Mouse (Mus musculus): ENCODE data around the gene H2-M10.2. TPM values are rescaled to one million over a fixed set of nuclear protein-coding genes. Genes with fewer than 3 reads are reported as not detected.

Gene H2-M10.2
- polyA plus RNA-seq, 2 experiments = not detected

- Histone ChIP-seq H3K4me2 (ENCODE audit: low read depth) (peak overlapping the region; percentile 94), H3K4me3 (ENCODE audit: insufficient read depth in 1 of 2, low read depth in 2 of 2, low read length in 2 of 2) (peak overlapping the region; percentile 76 to 98), H3K4me1 (replicated peaks; ENCODE audit: control insufficient read depth in 2 of 2, insufficient read depth in 2 of 2, low read length in 1 of 2) (peaks cover 12 to 15% of the 10 kb centered on the region in 2 experiments), H3K27ac (no peak overlapping the region), H3K36me3 (replicated peaks; ENCODE audit: control insufficient read depth, insufficient read depth, low read depth) (peaks cover 9% of the 10 kb centered on the region), H3K9me3 (ENCODE audit: control insufficient read depth, low read length) (no peaks in the 10 kb centered on the region), H3K27me3 (ENCODE audit: control insufficient read depth, insufficient read depth, low read length) (no peaks in the 10 kb centered on the region), H3K9ac (replicated peaks) (peak overlapping the region; percentile 92)
- no peak for ATAC-seq (ENCODE audit: insufficient read depth)
- TF ChIP-seq EP300 (IDR thresholded peaks at IDR 0.05; ENCODE audit: low read depth) (no peak), CTCF (IDR thresholded peaks at IDR 0.05; ENCODE audit: low read depth) (no peak)
- DNase-seq (ENCODE audit: low read depth in 3 of 3, low spot score in 3 of 3) = no peak
- 60% methylated on average over 9 of the region's 9 CpGs for WGBS (ENCODE audit: insufficient replicate concordance)
Observed at GRCm38 (mm10) chr17:36272643-36273366, 13.5 kb downstream of the H2-M10.2 start.

- ATAC-seq (ENCODE audit: insufficient read depth) = peak; percentile 81
- no peaks in the 10 kb centered on the region for H3K9me3 ChIP-seq (ENCODE audit: control insufficient read depth, low read length)
- TF ChIP-seq CTCF (IDR thresholded peaks at IDR 0.05; ENCODE audit: low read depth) (no peak), EP300 (IDR thresholded peaks at IDR 0.05; ENCODE audit: low read depth) (no peak)
- WGBS (ENCODE audit: insufficient replicate concordance) = under 1% methylated on average over 43 of the region's 43 CpGs
- H3K36me3 ChIP-seq (replicated peaks; ENCODE audit: control insufficient read depth, insufficient read depth, low read depth) = peaks cover 17% of the 10 kb centered on the region
- peak within 1 kb of the TSS; percentile 94 for H3K4me2 ChIP-seq (ENCODE audit: low read depth)
- peak within 1 kb of the TSS; percentile 70 for H3K27ac ChIP-seq
- H3K9ac ChIP-seq (replicated peaks) = peak within 1 kb of the TSS; percentile 92
- H3K4me3 ChIP-seq (ENCODE audit: insufficient read depth in 1 of 2, low read depth in 2 of 2, low read length in 2 of 2) = peak within 1 kb of the TSS; percentile 76 to 98
- peak; percentile 72 to 74 (median 72) for DNase-seq (ENCODE audit: low read depth in 3 of 3, low spot score in 3 of 3)
- H3K4me1 ChIP-seq (replicated peaks; ENCODE audit: control insufficient read depth in 2 of 2, insufficient read depth in 2 of 2, low read length in 1 of 2) = peaks cover 12 to 15% of the 10 kb centered on the region in 2 experiments
- H3K27me3 ChIP-seq (ENCODE audit: control insufficient read depth, insufficient read depth, low read length) = no peaks in the 10 kb centered on the region
Observed at GRCm38 (mm10) chr17:36271586-36272256, 14.6 kb downstream of the H2-M10.2 start, which contains the start of gene Trim39. Gene Trim39 (minus strand): TSS chr17:36272247.

GRCm38 (mm10) chr17:36270956-36271585 lies 15.2 kb downstream of the H2-M10.2 start:
- Histone ChIP-seq H3K27ac (peak overlapping the region; percentile 70), H3K4me2 (ENCODE audit: low read depth) (peak overlapping the region; percentile 94), H3K27me3 (ENCODE audit: control insufficient read depth, insufficient read depth, low read length) (no peaks in the 10 kb centered on the region), H3K9ac (replicated peaks) (peak overlapping the region; percentile 92), H3K36me3 (replicated peaks; ENCODE audit: control insufficient read depth, insufficient read depth, low read depth) (peaks cover 11% of the 10 kb centered on the region), H3K9me3 (ENCODE audit: control insufficient read depth, low read length) (no peaks in the 10 kb centered on the region), H3K4me1 (replicated peaks; ENCODE audit: control insufficient read depth in 2 of 2, insufficient read depth in 2 of 2, low read length in 1 of 2) (peaks cover 12 to 15% of the 10 kb centered on the region in 2 experiments), H3K4me3 (ENCODE audit: insufficient read depth in 1 of 2, low read depth in 2 of 2, low read length in 2 of 2) (peak overlapping the region; percentile 76 to 98)
- TF ChIP-seq CTCF (IDR thresholded peaks at IDR 0.05; ENCODE audit: low read depth) (no peak), EP300 (IDR thresholded peaks at IDR 0.05; ENCODE audit: low read depth) (no peak)
- WGBS (ENCODE audit: insufficient replicate concordance) = under 1% methylated on average over 69 of the region's 84 CpGs
- ATAC-seq (ENCODE audit: insufficient read depth) (peak; percentile 88), DNase-seq (ENCODE audit: low read depth in 3 of 3, low spot score in 3 of 3) (peak; percentile 57 to 73 (median 68))

GRCm38 (mm10) chr17:36265834-36266233 lies 20.5 kb downstream of the H2-M10.2 start:
- Histone ChIP-seq H3K4me1 (replicated peaks; ENCODE audit: control insufficient read depth in 2 of 2, insufficient read depth in 2 of 2, low read length in 1 of 2) (peaks cover 4 to 7% of the 10 kb centered on the region in 2 experiments; a peak in 3 of 4 replicates), H3K27ac (no peak overlapping the region), H3K9ac (replicated peaks) (no peak overlapping the region), H3K27me3 (ENCODE audit: control insufficient read depth, insufficient read depth, low read length) (no peaks in the 10 kb centered on the region), H3K4me2 (ENCODE audit: low read depth) (no peak overlapping the region), H3K4me3 (ENCODE audit: insufficient read depth in 1 of 2, low read depth in 2 of 2, low read length in 2 of 2) (no peak overlapping the region), H3K9me3 (ENCODE audit: control insufficient read depth, low read length) (no peaks in the 10 kb centered on the region), H3K36me3 (replicated peaks; ENCODE audit: control insufficient read depth, insufficient read depth, low read depth) (peaks cover 18% of the 10 kb centered on the region)
- WGBS (ENCODE audit: insufficient replicate concordance) = 48% methylated on average over 5 of the region's 5 CpGs
- DNase-seq (ENCODE audit: low read depth in 3 of 3, low spot score in 3 of 3) = no peak
- peak; percentile 38 for TF ChIP-seq CTCF (IDR thresholded peaks at IDR 0.05; ENCODE audit: low read depth)
- no peak for TF ChIP-seq EP300 (IDR thresholded peaks at IDR 0.05; ENCODE audit: low read depth)
- ATAC-seq (ENCODE audit: insufficient read depth) = no peak

Measured in liver, embryonic 14.5 days (tissue).